Mouse (Mus musculus): ENCODE measurements around the gene Mterf1b. TPM values are rescaled to one million over a fixed set of nuclear protein-coding genes. Genes with fewer than 3 reads are reported as not detected.
"Not testable (repeated sequence)": the region's sequence is repeated elsewhere in the genome, so short reads cannot be mapped to it uniquely, and the experiment has no call there.

The Mterf1b gene
- polyA plus RNA-seq, 1 experiment, result 9.0 TPM

- WGBS, result 72% methylated on average over 5 of the region's 5 CpGs
- no peak for TF ChIP-seq CTCF (IDR thresholded peaks at IDR 0.05; ENCODE audit: control insufficient read depth, insufficient read depth, low read length)
- TF ChIP-seq POLR2A (IDR thresholded peaks at IDR 0.05; ENCODE audit: borderline replicate concordance, control insufficient read depth, low read depth, low read length), result no peak
- Histone ChIP-seq H3K4me3 (replicated peaks; ENCODE audit: control insufficient read depth, low read depth, low read length) (no peak overlapping the region), H3K4me1 (ENCODE audit: control insufficient read depth, insufficient read depth, low read length) (no peaks in the 10 kb centered on the region; the same call in 1 of the 2 replicates), H3K27ac (ENCODE audit: control insufficient read depth, insufficient read depth, low read depth, low read length, poor library complexity) (no peak overlapping the region)
Measured at GRCm38 (mm10) chr5:4193247-4193628, 1.1 kb downstream of the Mterf1b start.

DNA sequence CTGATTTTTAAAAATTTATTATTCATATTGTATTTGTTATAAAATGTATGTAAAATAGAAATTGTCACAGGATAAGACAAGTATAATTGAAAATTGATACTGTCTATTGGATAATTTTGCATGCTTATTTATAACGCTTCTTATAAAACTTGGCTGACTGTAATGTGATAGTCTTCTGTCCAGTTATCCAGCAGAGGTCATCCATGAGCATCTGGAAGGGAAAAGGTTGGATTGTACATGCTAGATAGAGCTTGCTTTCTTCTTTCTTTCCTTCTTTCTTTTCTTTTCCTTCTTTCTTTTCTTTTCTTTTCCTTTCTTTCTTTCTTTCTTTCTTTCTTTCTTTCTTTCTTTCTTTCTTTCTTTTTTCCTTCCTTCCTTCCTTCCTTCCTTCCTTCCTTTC is 2.0 kb downstream of the Mterf1b start:
- H3K4me1 ChIP-seq (ENCODE audit: control insufficient read depth, insufficient read depth, low read length), result no peaks in the 10 kb centered on the region; the same call in 1 of the 2 replicates
- TF ChIP-seq CTCF (IDR thresholded peaks at IDR 0.05; ENCODE audit: control insufficient read depth, insufficient read depth, low read length) (no peak), POLR2A (IDR thresholded peaks at IDR 0.05; ENCODE audit: borderline replicate concordance, control insufficient read depth, low read depth, low read length) (no peak)
- no peak overlapping the region for H3K4me3 ChIP-seq (replicated peaks; ENCODE audit: control insufficient read depth, low read depth, low read length)
- 83% methylated on average over 1 of the region's 1 CpGs for WGBS
- H3K27ac ChIP-seq (ENCODE audit: control insufficient read depth, insufficient read depth, low read depth, low read length, poor library complexity), result no peak overlapping the region

DNA sequence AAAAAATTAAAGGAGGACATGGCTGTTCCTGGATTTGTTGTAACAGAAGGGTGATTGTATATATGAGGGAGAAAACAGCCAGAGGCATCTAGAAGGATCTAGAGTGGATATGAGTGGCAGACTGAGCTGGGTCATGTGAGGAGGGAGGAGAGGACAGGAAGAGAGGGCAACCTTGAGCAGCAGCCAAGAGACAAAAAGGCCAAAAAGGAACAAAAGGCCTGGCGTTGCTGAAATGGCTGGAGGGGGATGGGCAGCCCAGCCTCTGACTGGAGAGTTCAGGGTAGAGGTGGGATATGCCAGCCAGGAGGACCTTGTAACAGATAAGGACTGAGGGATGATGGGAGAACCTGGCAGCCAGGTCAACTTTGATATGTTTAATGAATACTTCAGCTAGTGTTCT is 2.9 kb downstream of the Mterf1b start:
- H3K4me3 ChIP-seq (replicated peaks; ENCODE audit: control insufficient read depth, low read depth, low read length), result no peak overlapping the region
- TF ChIP-seq CTCF (IDR thresholded peaks at IDR 0.05; ENCODE audit: control insufficient read depth, insufficient read depth, low read length), result no peak
- no peak for TF ChIP-seq POLR2A (IDR thresholded peaks at IDR 0.05; ENCODE audit: borderline replicate concordance, control insufficient read depth, low read depth, low read length)
- no peaks in the 10 kb centered on the region; the same call in 1 of the 2 replicates for H3K4me1 ChIP-seq (ENCODE audit: control insufficient read depth, insufficient read depth, low read length)
- no peak overlapping the region for H3K27ac ChIP-seq (ENCODE audit: control insufficient read depth, insufficient read depth, low read depth, low read length, poor library complexity)
- 11% methylated on average over 1 of the region's 1 CpGs for WGBS

DNA sequence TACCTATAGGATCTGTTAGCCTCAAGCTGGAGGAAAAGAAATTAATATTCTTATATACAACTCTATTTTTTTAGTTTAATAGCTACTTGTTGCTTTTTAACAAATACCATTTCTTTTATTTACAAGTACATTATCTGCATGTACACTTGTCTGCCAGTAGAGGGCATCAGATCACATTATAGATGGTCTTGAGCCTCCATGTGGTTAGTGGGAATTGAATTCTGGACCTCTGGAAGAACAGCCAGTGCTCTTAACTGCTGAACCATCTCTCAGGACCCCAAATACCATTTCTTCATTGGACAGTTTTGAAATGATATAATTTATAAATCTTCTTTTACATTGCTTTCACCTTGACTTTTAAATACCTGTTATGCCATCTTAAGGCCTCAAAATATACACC is 9.2 kb downstream of the Mterf1b start:
- no peak overlapping the region for H3K4me3 ChIP-seq (replicated peaks; ENCODE audit: control insufficient read depth, low read depth, low read length)
- no peak overlapping the region for H3K27ac ChIP-seq (ENCODE audit: control insufficient read depth, insufficient read depth, low read depth, low read length, poor library complexity)
- TF ChIP-seq CTCF (IDR thresholded peaks at IDR 0.05; ENCODE audit: control insufficient read depth, insufficient read depth, low read length), result no peak
- TF ChIP-seq POLR2A (IDR thresholded peaks at IDR 0.05; ENCODE audit: borderline replicate concordance, control insufficient read depth, low read depth, low read length), result no peak
- H3K4me1 ChIP-seq (ENCODE audit: control insufficient read depth, insufficient read depth, low read length), result no peaks in the 10 kb centered on the region

DNA sequence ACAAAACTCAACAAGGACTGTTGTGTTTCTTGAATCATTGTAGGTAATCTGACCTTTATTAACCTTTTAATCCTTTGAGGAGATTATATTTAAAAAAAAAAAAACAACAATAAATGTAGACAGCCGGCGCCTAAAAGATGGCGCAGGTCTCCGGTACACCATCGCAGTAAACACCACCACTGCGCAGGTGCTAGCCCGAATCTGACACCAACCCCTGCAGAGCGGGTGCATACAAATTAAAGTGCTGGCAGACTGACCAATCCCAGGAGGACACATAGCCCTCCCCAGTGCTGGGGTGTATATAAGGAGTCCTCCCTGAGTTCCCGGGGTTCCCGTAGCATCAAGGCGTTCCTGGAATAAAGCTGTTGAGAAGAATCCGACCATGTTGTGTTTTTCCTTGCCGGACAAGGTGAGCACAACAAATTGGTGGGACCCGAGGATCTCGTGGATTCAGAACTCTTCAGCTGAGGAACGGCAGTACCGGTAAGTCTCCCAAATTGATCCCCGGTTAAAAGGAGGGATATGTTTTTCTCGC is 10.2 kb downstream of the Mterf1b start:
- H3K27ac ChIP-seq (ENCODE audit: control insufficient read depth, insufficient read depth, low read depth, low read length, poor library complexity); H3K4me3 ChIP-seq (replicated peaks; ENCODE audit: control insufficient read depth, low read depth, low read length); H3K4me1 ChIP-seq (ENCODE audit: control insufficient read depth, insufficient read depth, low read length): not testable (repeated sequence)
- WGBS, result 87% methylated on average over 19 of the region's 19 CpGs

DNA sequence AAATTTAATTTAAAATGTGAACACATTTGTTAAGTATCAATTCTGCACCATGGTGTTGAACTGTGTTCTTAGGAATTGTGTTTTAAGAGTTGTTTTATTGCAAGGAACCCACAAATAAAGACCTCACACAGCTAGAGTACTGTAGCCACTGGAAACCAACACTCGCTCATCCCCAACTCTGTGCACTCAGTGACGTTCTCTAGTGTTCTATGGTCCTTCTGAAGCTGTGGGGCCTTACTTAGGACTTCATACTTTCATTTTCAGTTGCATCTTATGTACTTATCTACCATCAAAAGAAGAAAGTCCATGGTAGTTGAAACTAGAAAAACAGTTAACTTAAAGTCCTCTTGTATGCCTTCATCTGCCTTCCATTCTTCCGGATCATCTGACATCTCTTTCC is 17.9 kb downstream of the Mterf1b start:
- not testable (repeated sequence) for H3K4me3 ChIP-seq (replicated peaks; ENCODE audit: control insufficient read depth, low read depth, low read length); H3K27ac ChIP-seq (ENCODE audit: control insufficient read depth, insufficient read depth, low read depth, low read length, poor library complexity); H3K4me1 ChIP-seq (ENCODE audit: control insufficient read depth, insufficient read depth, low read length)
- 80% methylated on average over 3 of the region's 3 CpGs for WGBS

GRCm38 (mm10) chr5:4221309-4221708 is 29.1 kb downstream of the Mterf1b start:
- no peaks in the 10 kb centered on the region for H3K4me1 ChIP-seq (ENCODE audit: control insufficient read depth, insufficient read depth, low read length)
- 90% methylated on average over 3 of the region's 3 CpGs for WGBS
- TF ChIP-seq POLR2A (IDR thresholded peaks at IDR 0.05; ENCODE audit: borderline replicate concordance, control insufficient read depth, low read depth, low read length), result no peak
- TF ChIP-seq CTCF (IDR thresholded peaks at IDR 0.05; ENCODE audit: control insufficient read depth, insufficient read depth, low read length), result no peak
- no peak overlapping the region for H3K27ac ChIP-seq (ENCODE audit: control insufficient read depth, insufficient read depth, low read depth, low read length, poor library complexity)
- H3K4me3 ChIP-seq (replicated peaks; ENCODE audit: control insufficient read depth, low read depth, low read length), result no peak overlapping the region

GRCm38 (mm10) chr5:4221981-4222623 is 29.9 kb downstream of the Mterf1b start:
- Histone ChIP-seq H3K4me1 (ENCODE audit: control insufficient read depth, insufficient read depth, low read length) (no peaks in the 10 kb centered on the region), H3K4me3 (replicated peaks; ENCODE audit: control insufficient read depth, low read depth, low read length) (no peak overlapping the region), H3K27ac (ENCODE audit: control insufficient read depth, insufficient read depth, low read depth, low read length, poor library complexity) (no peak overlapping the region)
- no peak for TF ChIP-seq CTCF (IDR thresholded peaks at IDR 0.05; ENCODE audit: control insufficient read depth, insufficient read depth, low read length)
- no peak for TF ChIP-seq POLR2A (IDR thresholded peaks at IDR 0.05; ENCODE audit: borderline replicate concordance, control insufficient read depth, low read depth, low read length)
- whole genome bisulfite sequencing, result 71% methylated on average over 6 of the region's 6 CpGs

DNA sequence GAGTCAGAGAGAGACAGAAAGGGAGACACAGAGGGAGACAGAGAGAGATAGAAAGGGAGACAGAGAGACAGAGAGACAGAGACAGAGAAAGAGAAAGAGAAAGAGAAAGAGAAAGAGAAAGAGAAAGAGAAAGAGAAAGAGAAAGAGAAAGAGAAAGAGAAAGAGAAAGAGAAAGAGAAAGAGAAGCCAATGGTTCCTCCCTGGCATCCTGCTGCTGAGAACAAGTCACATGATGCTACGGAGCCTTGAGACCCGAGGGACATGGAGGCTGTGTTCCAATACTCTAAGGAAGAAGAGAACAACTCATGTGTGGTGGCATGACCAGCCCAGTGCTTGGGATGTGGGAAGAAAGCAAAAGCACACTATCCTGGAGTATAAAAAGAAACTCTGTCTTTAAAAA is 40.0 kb downstream of the Mterf1b start:
- H3K4me1 ChIP-seq (ENCODE audit: control insufficient read depth, insufficient read depth, low read length), result no peaks in the 10 kb centered on the region
- no peak overlapping the region for H3K27ac ChIP-seq (ENCODE audit: control insufficient read depth, insufficient read depth, low read depth, low read length, poor library complexity)
- no peak overlapping the region for H3K4me3 ChIP-seq (replicated peaks; ENCODE audit: control insufficient read depth, low read depth, low read length)
- 73% methylated on average over 2 of the region's 2 CpGs for WGBS
- TF ChIP-seq CTCF (IDR thresholded peaks at IDR 0.05; ENCODE audit: control insufficient read depth, insufficient read depth, low read length), result no peak
- no peak for TF ChIP-seq POLR2A (IDR thresholded peaks at IDR 0.05; ENCODE audit: borderline replicate concordance, control insufficient read depth, low read depth, low read length)

All from bone marrow, adult 2 months (tissue).